In the genomic region with DNA sequence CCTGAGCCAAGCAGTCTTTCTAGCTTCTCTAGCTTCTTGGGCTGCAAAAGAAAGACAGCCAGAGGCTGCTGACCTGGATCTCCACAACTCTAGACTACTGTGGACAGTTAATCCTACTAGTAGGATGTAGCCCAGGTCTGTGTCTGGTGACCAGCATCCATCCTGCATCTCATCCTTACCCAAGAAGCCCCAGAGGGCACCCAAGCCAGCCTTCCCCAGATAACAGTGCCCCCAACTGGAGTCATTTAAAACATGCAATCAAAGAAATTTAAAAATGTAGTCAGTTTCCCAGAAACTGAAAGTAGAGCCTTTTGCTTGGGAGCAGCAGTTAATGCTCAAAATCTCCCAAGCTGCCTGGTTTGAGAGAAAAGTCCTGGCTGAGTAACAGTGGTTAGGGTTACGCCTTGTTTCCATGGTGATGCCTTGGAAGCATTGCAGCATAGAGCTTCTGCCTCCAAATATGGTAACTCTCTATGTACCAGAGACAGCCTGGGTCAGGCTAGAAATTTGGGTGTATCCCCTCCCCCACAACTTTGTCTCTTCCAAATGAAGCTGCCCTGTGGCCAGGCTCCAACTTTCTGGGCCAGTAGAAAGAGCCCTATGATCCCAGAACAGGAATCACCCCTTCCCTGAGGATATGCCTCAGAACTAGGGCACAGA, we compare ENCODE assay signal across 7 mouse cellular contexts. TPM values are rescaled to one million over a fixed set of nuclear protein-coding genes. Genes with fewer than 3 reads are reported as not detected.
DNase-seq lines count a peak whose midpoint lies in the region; ATAC-seq and TF ChIP-seq lines count a peak whose summit lies in the region.

No protein-coding gene starts in this region.

- no peaks in the 10 kb centered on the region for H3K27me3 ChIP-seq in stomach, embryonic 14.5 days (ENCODE audit: control insufficient read depth, insufficient read depth, low read length)

- peak overlapping the region; percentile 93 for H3K27ac ChIP-seq in stomach, embryonic 14.5 days (ENCODE audit: low read length)

- no peak overlapping the region for H3K9ac ChIP-seq in stomach, embryonic 14.5 days (replicated peaks; ENCODE audit: low read depth, low read length)

- DNase-seq in right cerebral cortex, adult 18-20 months = peak; percentile 67
- no peak for DNase-seq in right cerebral cortex, postnatal 14 days
- DNase-seq in brain, embryonic 14.5 days (ENCODE audit: low read depth) = peak; percentile 44
- DNase-seq in gastrocnemius, adult 8-10 months (ENCODE audit: low spot score in 2 of 2) = peak; percentile 63 to 68
- peak; percentile 58 for DNase-seq in kidney, adult 9 months
- peak; percentile 70 to 80 for DNase-seq in lung, adult 18-20 months

- H3K4me1 ChIP-seq in stomach, embryonic 14.5 days (ENCODE audit: control insufficient read depth, insufficient read depth, low read length) = peaks cover 14% of the 10 kb centered on the region; the same call in 1 of the 2 replicates

- no peak overlapping the region for H3K4me3 ChIP-seq in stomach, embryonic 14.5 days (ENCODE audit: low read depth, low read length)

- H3K9me3 ChIP-seq in stomach, embryonic 14.5 days (ENCODE audit: control insufficient read depth, low read depth, low read length) = no peaks in the 10 kb centered on the region

- no peak for TF ChIP-seq CTCF in brain, embryonic 14.5 days (IDR thresholded peaks at IDR 0.05; ENCODE audit: borderline replicate concordance, extremely low read depth, insufficient read depth, insufficient read length)

- peak; percentile 89; the same call in 1 of the 2 replicates for ATAC-seq in stomach, embryonic 14.5 days (ENCODE audit: insufficient number of reproducible peaks, insufficient read depth, low FRiP score, low read depth)

- 28% methylated on average over 1 of the region's 1 CpGs for WGBS in stomach, embryonic 14.5 days

- H3K4me2 ChIP-seq in stomach, embryonic 14.5 days (replicated peaks; ENCODE audit: low read depth, low read length) = no peak overlapping the region

- H3K36me3 ChIP-seq in stomach, embryonic 14.5 days (ENCODE audit: control insufficient read depth, insufficient read depth, low read length) = peaks cover 44% of the 10 kb centered on the region

- no peak for TF ChIP-seq POLR2A in brain, embryonic 14.5 days (IDR thresholded peaks at IDR 0.05; ENCODE audit: borderline replicate concordance, extremely low read depth, insufficient read depth, insufficient read length, poor library complexity, severe bottlenecking)

RNA-seq across cellular contexts. Expression of gene Pld6, which starts 54.9 kb away (rescaled TPM):
- polyA plus RNA-seq in brain, embryonic 14.5 days (2012; rRNA removed) = 4.3 and 6.1 TPM in 2 replicates
- not detected for total RNA-seq in gastrocnemius, adult 8-10 months (2022)
- 1.7 and 2.5 TPM in 2 replicates for polyA plus RNA-seq in stomach, embryonic 14.5 days (2014; fragmentation: Nextera tagmentation; extraction: Ambion mirVana)
